Mouse (Mus musculus) forebrain, embryonic 16.5 days (tissue): ENCODE results near the gene Relch. TPM values are rescaled to one million over a fixed set of nuclear protein-coding genes. Genes with fewer than 3 reads are reported as not detected.

Experiments used
- ATAC-seq: fragments of 200-750 bp; cut with Nextera tagmentation; 2 replicates; pipeline ENCODE4 v1.8.0; 2017; ENCODE audit warnings: mild to moderate bottlenecking, moderate library complexity
- H3K27ac ChIP-seq: fragments of 300-500 bp; sonication (generic); 2 replicates; pipeline ENCODE4 v1.5.1; 2014; ENCODE audit warnings: low read length, control low read depth
- H3K27me3 ChIP-seq: fragments of 300-500 bp; sonication (generic); replicated peaks from 2 replicates; pipeline ENCODE4 v1.6.1; 2014; ENCODE audit warnings: low read length; ENCODE audit not compliant: control insufficient read depth, insufficient read depth
- H3K36me3 ChIP-seq: fragments of 300-500 bp; sonication (generic); 2 replicates; pipeline ENCODE4 v1.6.1; 2014; ENCODE audit not compliant: control insufficient read depth, insufficient read depth
- H3K4me1 ChIP-seq: fragments of 300-500 bp; sonication (generic); replicated peaks from 2 replicates; pipeline ENCODE4 v1.6.1; 2014; ENCODE audit warnings: low read length; ENCODE audit not compliant: control insufficient read depth, insufficient read depth
- H3K4me2 ChIP-seq: fragments of 300-500 bp; sonication (generic); 2 replicates; pipeline ENCODE4 v1.6.1; 2014; ENCODE audit warnings: mild to moderate bottlenecking, low read length, control low read depth
- H3K4me3 ChIP-seq: fragments of 300-500 bp; sonication (generic); replicated peaks from 2 replicates; pipeline ENCODE4 v1.5.1; 2014; ENCODE audit warnings: mild to moderate bottlenecking, low read length, control low read depth
- H3K9ac ChIP-seq: fragments of 300-500 bp; sonication (generic); replicated peaks from 2 replicates; pipeline ENCODE4 v1.6.1; 2014; ENCODE audit warnings: low read depth, low read length, control low read depth
- H3K9me3 ChIP-seq: fragments of 300-500 bp; sonication (generic); 2 replicates; pipeline ENCODE4 v1.6.1; 2016; ENCODE audit warnings: low read length; ENCODE audit not compliant: control insufficient read depth
- WGBS: fragments of 180-500 bp; shearing (Covaris S2); extraction: QIAGEN DNeasy Blood & Tissue Kit; methylation state at CpG from one replicate; pipeline ENCODE4 v1.1.7; 2014; 5-methylcytosine and 5-hydroxymethylcytosine counted together
- polyA plus RNA-seq: library from polyadenylated mRNA; unstranded; fragments of >200 nt; fragmentation: Nextera tagmentation; extraction: Ambion mirVana; gene quantifications from 2 replicates; pipeline ENCODE4 v1.2.1, GENCODE M21; 2015

Relch gene
- polyA plus RNA-seq, 1 experiment from 2014 or later = 46.9 TPM

- no peak for ATAC-seq
- Histone ChIP-seq H3K4me3 (no peak overlapping the region), H3K9me3 (no peaks in the 10 kb centered on the region), H3K27me3 (no peaks in the 10 kb centered on the region), H3K36me3 (no peaks in the 10 kb centered on the region), H3K27ac (no peak overlapping the region), H3K4me1 (no peaks in the 10 kb centered on the region), H3K4me2 (no peak overlapping the region), H3K9ac (no peak overlapping the region)
- WGBS = 82% methylated on average over 6 of the region's 6 CpGs
These were observed 139.3 kb downstream of the Relch start for GRCm38 (mm10) chr1:105802941-105803340.

- WGBS = 86% methylated on average over 3 of the region's 3 CpGs
These were observed 140.6 kb downstream of the Relch start for GRCm38 (mm10) chr1:105804285-105804684.

More at GRCm38 (mm10) chr1:105804285-105804684, 140.6 kb downstream of the Relch start:
- Histone ChIP-seq H3K4me3 (no peak overlapping the region), H3K36me3 (no peaks in the 10 kb centered on the region), H3K4me2 (no peak overlapping the region), H3K27me3 (no peaks in the 10 kb centered on the region), H3K4me1 (no peaks in the 10 kb centered on the region), H3K27ac (no peak overlapping the region), H3K9me3 (no peaks in the 10 kb centered on the region), H3K9ac (no peak overlapping the region)
- no peak for ATAC-seq

Other genes with a start within 250 kb of the Relch start
- gene Pign, start 184 bp upstream of the Relch start, polyA plus RNA-seq = 9.8 and 12.1 TPM in 2 replicates
- 0.18 and 0.19 TPM in 2 replicates for gene Tnfrsf11a, start 116.9 kb downstream of the Relch start, polyA plus RNA-seq